In genomic region chr14:93713250-93713935, GRCm38 (mm10) we compare ENCODE assay signal across 10 mouse cellular contexts.
DNase-seq lines count a peak whose midpoint lies in the region; ATAC-seq and TF ChIP-seq lines count a peak whose summit lies in the region.
"Had no signal": no experiment of that assay in that cellular context is flagged by ENCODE, and none has a peak within 500 bp of the region (broad histone marks: within the 10 kb centered on the region; RNA-seq: fewer than 3 reads in every experiment).

No protein-coding gene starts in this region.

- 60% methylated on average over 12 of the region's 12 CpGs for WGBS in stomach, postnatal 0 days

- no peak overlapping the region for H3K27ac ChIP-seq in stomach, postnatal 0 days (replicated peaks)
- H3K27ac ChIP-seq: embryonic facial prominence, embryonic 13.5 days had no signal

- TF ChIP-seq CTCF in stomach, postnatal 0 days (IDR thresholded peaks at IDR 0.05; ENCODE audit: low read depth): no peak

- TF ChIP-seq EP300 in stomach, postnatal 0 days (optimal IDR thresholded peaks at IDR 0.05): no peak

- intact Hi-C loops in left cerebral cortex, postnatal 25 days (cut with DNase I): loop anchor here (5.0 to 10.0 kb wide), 2 partner anchors 169 to 174 kb away; no protein-coding TSS in a partner anchor

- H3K27me3 ChIP-seq in stomach, postnatal 0 days (ENCODE audit: control insufficient read depth, insufficient read depth, low read length): no peaks in the 10 kb centered on the region
- H3K27me3 ChIP-seq: embryonic facial prominence, embryonic 13.5 days had no signal

- H3K4me2 ChIP-seq in stomach, postnatal 0 days (replicated peaks; ENCODE audit: low read depth): no peak overlapping the region; the same call in 1 of the 2 replicates
- H3K4me2 ChIP-seq: embryonic facial prominence, embryonic 13.5 days had no signal

- no peaks in the 10 kb centered on the region for H3K9me3 ChIP-seq in stomach, postnatal 0 days (ENCODE audit: control insufficient read depth, low read length)
- H3K9me3 ChIP-seq: embryonic facial prominence, embryonic 13.5 days had no signal

- H3K9ac ChIP-seq in stomach, postnatal 0 days (ENCODE audit: low read length): no peak overlapping the region
- H3K9ac ChIP-seq: embryonic facial prominence, embryonic 13.5 days had no signal

- peak; percentile 93 for ATAC-seq in cerebellum, adult (ENCODE audit: insufficient number of reproducible peaks, low FRiP score, low TSS enrichment)
- no peak for ATAC-seq in stomach, postnatal 0 days (ENCODE audit: low FRiP score, low TSS enrichment)

- DNase-seq in cerebellum, postnatal 4 days (ENCODE audit: low spot score in 2 of 2): no peak
- peak; percentile 82 for DNase-seq in right cerebral cortex, adult 18-20 months
- DNase-seq in right cerebral cortex, postnatal 14 days: no peak
- DNase-seq in left cerebral cortex, postnatal 25 days (ENCODE audit: low spot score in 2 of 2): peak; percentile 60 to 90
- DNase-seq in stomach, postnatal 0 days (ENCODE audit: low spot score): no peak
- DNase-seq in adrenal gland, adult 8-10 months: no peak
- no peak for DNase-seq in lung, postnatal 36 days
- DNase-seq: liver had no signal

- H3K36me3 ChIP-seq in stomach, postnatal 0 days (ENCODE audit: control insufficient read depth, insufficient read depth, low read length): no peaks in the 10 kb centered on the region
- H3K36me3 ChIP-seq: embryonic facial prominence, embryonic 13.5 days had no signal

- H3K4me1 ChIP-seq in stomach, postnatal 0 days (replicated peaks; ENCODE audit: control insufficient read depth, insufficient read depth): no peaks in the 10 kb centered on the region

- no peak overlapping the region for H3K4me3 ChIP-seq in stomach, postnatal 0 days (ENCODE audit: low read depth, low read length)
- H3K4me3 ChIP-seq: embryonic facial prominence, embryonic 13.5 days had no signal

Comparison
In these comparisons a context has a peak if more than half of its experiments do, and no peak if none do; other contexts are left out.
1. DNase-seq: peak in right cerebral cortex, adult 18-20 months (single experiment) and left cerebral cortex, postnatal 25 days (2 of 2); none in cerebellum, postnatal 4 days (0 of 2), right cerebral cortex, postnatal 14 days (single experiment), stomach, postnatal 0 days (single experiment), adrenal gland, adult 8-10 months (single experiment) and lung, postnatal 36 days (single experiment).